Mouse (Mus musculus) intestine, postnatal 0 days (tissue): ENCODE measurements around the gene Aak1. TPM values are rescaled to one million over a fixed set of nuclear protein-coding genes. Genes with fewer than 3 reads are reported as not detected.
A peak's percentile ranks its signal among the peaks of the same experiment; 100 is the strongest.

Experiments used
- ATAC-seq: fragments of 200-750 bp; cut with Nextera tagmentation; 2 replicates; pipeline ENCODE4 v1.8.0; 2017; ENCODE audit warnings: mild to moderate bottlenecking, moderate TSS enrichment, moderate library complexity
- H3K27ac ChIP-seq: fragments of 300-500 bp; sonication (generic); 2 replicates; pipeline ENCODE4 v1.5.1; 2014; ENCODE audit warnings: mild to moderate bottlenecking, low read depth, low read length, moderate library complexity
- H3K27me3 ChIP-seq: fragments of 300-500 bp; sonication (generic); replicated peaks from 2 replicates; pipeline ENCODE4 v1.6.1; 2014; ENCODE audit warnings: low read length, mixed read lengths; ENCODE audit not compliant: control insufficient read depth, insufficient read depth
- H3K36me3 ChIP-seq: fragments of 300-500 bp; sonication (generic); 2 replicates; pipeline ENCODE4 v1.6.1; 2014; ENCODE audit warnings: mild to moderate bottlenecking, moderate library complexity; ENCODE audit not compliant: control insufficient read depth, insufficient read depth
- H3K4me1 ChIP-seq: fragments of 300-500 bp; sonication (generic); replicated peaks from 2 replicates; pipeline ENCODE4 v1.6.1; 2014; ENCODE audit warnings: antibody characterized with exemption, low read length, mixed read lengths; ENCODE audit not compliant: control insufficient read depth, insufficient read depth
- H3K4me2 ChIP-seq: fragments of 300-500 bp; sonication (generic); replicated peaks from 2 replicates; pipeline ENCODE4 v1.6.1; 2014; ENCODE audit warnings: low read depth, mild to moderate bottlenecking, moderate library complexity
- H3K4me3 ChIP-seq: fragments of 300-500 bp; sonication (generic); 2 replicates; pipeline ENCODE4 v1.5.1; 2014; ENCODE audit warnings: low read depth, low read length
- H3K9ac ChIP-seq: fragments of 300-500 bp; sonication (generic); 2 replicates; pipeline ENCODE4 v1.6.1; 2014; ENCODE audit warnings: mild to moderate bottlenecking, low read depth, low read length
- H3K9me3 ChIP-seq: fragments of 300-500 bp; sonication (generic); 2 replicates; pipeline ENCODE4 v1.6.1; 2016; ENCODE audit warnings: mixed run types; ENCODE audit not compliant: control insufficient read depth
- CTCF ChIP-seq: sonication (generic); IDR thresholded peaks from 2 replicates; pipeline ENCODE4 v1.5.1; 2016; ENCODE audit warnings: low read depth, mild to moderate bottlenecking, control low read depth, antibody characterized with exemption, moderate library complexity
- WGBS: fragments of 180-500 bp; shearing (Covaris S2); extraction: QIAGEN DNeasy Blood & Tissue Kit; methylation state at CpG from one replicate; pipeline ENCODE4 v1.1.7; 2014; 5-methylcytosine and 5-hydroxymethylcytosine counted together
- polyA plus RNA-seq: library from polyadenylated mRNA; unstranded; fragments of >200 nt; fragmentation: Nextera tagmentation; extraction: Ambion mirVana; gene quantifications from 2 replicates; pipeline ENCODE4 v1.2.1, GENCODE M21; 2015

Gene Aak1
- polyA plus RNA-seq, 1 experiment from 2014 or later, result 5.7 TPM

DNA sequence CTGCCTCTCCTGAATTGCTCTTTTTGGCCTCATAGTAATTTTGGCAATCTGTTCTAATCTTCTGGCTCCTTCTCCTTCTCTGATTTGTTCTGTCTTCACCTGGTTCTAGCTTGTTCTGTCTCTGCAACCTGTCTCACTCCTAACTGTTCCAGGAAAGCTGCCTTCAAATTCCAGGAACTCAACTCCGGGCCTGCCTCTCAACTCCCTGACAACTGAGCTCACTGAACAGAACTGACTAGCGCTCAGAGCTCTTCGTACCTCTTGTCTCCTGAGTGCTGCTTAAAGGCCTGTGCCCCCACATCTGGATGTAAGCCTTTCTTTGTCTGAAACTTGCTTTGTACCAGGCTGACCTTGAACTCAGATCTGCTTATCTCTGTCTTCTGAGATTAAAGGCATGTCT lies 183.1 kb downstream of the Aak1 start:
- WGBS, result 74% methylated on average over 3 of the region's 3 CpGs
- H3K27me3 ChIP-seq, result no peaks in the 10 kb centered on the region
- peaks cover 6% of the 10 kb centered on the region; the same call in 1 of the 2 replicates for H3K9me3 ChIP-seq
- no peak overlapping the region for H3K4me2 ChIP-seq
- peaks cover 7% of the 10 kb centered on the region; the same call in 1 of the 2 replicates for H3K4me1 ChIP-seq
- H3K9ac ChIP-seq, result no peak overlapping the region
- ATAC-seq, result no peak
- no peak overlapping the region for H3K4me3 ChIP-seq
- no peak for TF ChIP-seq CTCF
- 0 out of 2 replicates have a peak, but pooled peaks cover 7% of the 10 kb centered on the region for H3K36me3 ChIP-seq
- no peak overlapping the region for H3K27ac ChIP-seq

GRCm38 (mm10) chr6:87034395-87034794 lies 185.1 kb downstream of the Aak1 start:
- ATAC-seq, result peak; percentile 76
- H3K9me3 ChIP-seq, result peaks cover 6% of the 10 kb centered on the region; the same call in 1 of the 2 replicates
- no peak overlapping the region for H3K4me3 ChIP-seq
- 29% methylated on average over 3 of the region's 3 CpGs for WGBS
- peaks cover 15% of the 10 kb centered on the region; the same call in 1 of the 2 replicates for H3K4me1 ChIP-seq
- no peak overlapping the region for H3K9ac ChIP-seq
- 0 out of 2 replicates have a peak, but pooled peaks cover 4% of the 10 kb centered on the region for H3K36me3 ChIP-seq
- no peaks in the 10 kb centered on the region for H3K27me3 ChIP-seq
- no peak for TF ChIP-seq CTCF
- H3K4me2 ChIP-seq, result no peak overlapping the region
- H3K27ac ChIP-seq, result peak overlapping the region; percentile 70

GRCm38 (mm10) chr6:87037826-87038620 lies 188.7 kb downstream of the Aak1 start:
- peaks cover 6% of the 10 kb centered on the region; the same call in 1 of the 2 replicates for H3K9me3 ChIP-seq

GRCm38 (mm10) chr6:87039161-87039560 lies 189.8 kb downstream of the Aak1 start:
- Histone ChIP-seq H3K9me3 (peaks cover 6% of the 10 kb centered on the region; the same call in 1 of the 2 replicates), H3K27ac (no peak overlapping the region), H3K36me3 (no peaks in the 10 kb centered on the region; the same call in 1 of the 2 replicates), H3K9ac (no peak overlapping the region), H3K4me1 (0 out of 2 replicates have a peak, but pooled peaks cover 11% of the 10 kb centered on the region), H3K27me3 (no peaks in the 10 kb centered on the region), H3K4me2 (no peak overlapping the region), H3K4me3 (no peak overlapping the region)
- no peak for ATAC-seq
- 0 out of 2 replicates have a peak, but pooled peaks have one; percentile 2 for TF ChIP-seq CTCF
- 74% methylated on average over 8 of the region's 8 CpGs for WGBS

More at GRCm38 (mm10) chr6:87037826-87038620, 188.7 kb downstream of the Aak1 start:
- 68% methylated on average over 10 of the region's 10 CpGs for WGBS
- no peaks in the 10 kb centered on the region; the same call in 1 of the 2 replicates for H3K36me3 ChIP-seq
- TF ChIP-seq CTCF, result no peak
- no peaks in the 10 kb centered on the region for H3K27me3 ChIP-seq
- no peak overlapping the region for H3K4me2 ChIP-seq
- ATAC-seq, result no peak
- H3K9ac ChIP-seq, result no peak overlapping the region
- H3K27ac ChIP-seq, result no peak overlapping the region
- no peak overlapping the region for H3K4me3 ChIP-seq
- 0 out of 2 replicates have a peak, but pooled peaks cover 11% of the 10 kb centered on the region for H3K4me1 ChIP-seq

DNA sequence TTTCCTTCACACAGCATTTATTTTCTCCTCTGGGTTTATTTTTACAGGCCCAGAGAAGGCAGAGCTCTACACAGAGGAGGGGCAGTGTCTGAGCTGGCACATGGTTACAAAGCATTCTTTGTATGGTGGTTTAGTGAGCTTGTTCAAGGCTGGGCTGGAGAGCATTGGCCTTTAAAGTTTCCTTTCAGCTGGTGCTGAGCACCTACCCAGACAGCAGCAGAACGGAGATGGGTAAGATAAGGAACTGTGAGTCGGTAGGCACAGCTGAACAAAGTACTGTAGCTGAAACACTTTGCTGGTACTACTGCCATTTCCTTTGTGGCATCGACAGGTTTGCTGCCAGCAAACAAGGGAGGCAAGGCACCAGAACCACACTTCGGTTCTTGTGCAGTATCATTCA lies 191.7 kb downstream of the Aak1 start:
- 56% methylated on average over 4 of the region's 4 CpGs for WGBS

DNA sequence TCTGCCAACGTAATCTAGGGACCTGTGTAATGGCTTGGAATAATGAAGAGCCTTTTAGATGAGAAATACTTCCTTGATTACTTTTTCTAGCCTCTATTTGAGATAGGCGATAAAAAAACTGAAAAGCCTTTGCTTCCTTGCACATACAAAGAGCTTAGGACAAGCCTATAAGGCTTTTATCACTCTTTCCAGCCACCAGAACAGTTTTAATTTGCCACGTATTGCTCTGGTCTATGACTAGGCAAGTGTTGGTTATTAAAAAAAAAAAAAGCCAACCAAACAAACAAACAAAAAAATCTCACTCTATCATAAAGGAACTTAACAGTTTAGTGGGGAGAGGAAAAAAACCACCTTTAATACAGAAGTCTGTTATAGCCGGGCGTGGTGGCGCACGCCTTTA lies 192.1 kb downstream of the Aak1 start:
- Histone ChIP-seq H3K9me3 (peaks cover 6% of the 10 kb centered on the region; the same call in 1 of the 2 replicates), H3K4me1 (0 out of 2 replicates have a peak, but pooled peaks cover 7% of the 10 kb centered on the region), H3K4me3 (no peak overlapping the region), H3K9ac (no peak overlapping the region), H3K27ac (peak overlapping the region; percentile 99), H3K4me2 (peak overlapping the region; percentile 89), H3K27me3 (no peaks in the 10 kb centered on the region), H3K36me3 (no peaks in the 10 kb centered on the region; the same call in 1 of the 2 replicates)
- no peak for ATAC-seq
- no peak for TF ChIP-seq CTCF
- 80% methylated on average over 7 of the region's 7 CpGs for WGBS

More for the DNA sequence above, 191.7 kb downstream of the Aak1 start:
- ATAC-seq, result no peak
- Histone ChIP-seq H3K9me3 (peaks cover 6% of the 10 kb centered on the region; the same call in 1 of the 2 replicates), H3K9ac (no peak overlapping the region), H3K27me3 (no peaks in the 10 kb centered on the region), H3K27ac (no peak overlapping the region; the same call in 1 of the 2 replicates), H3K4me1 (0 out of 2 replicates have a peak, but pooled peaks cover 7% of the 10 kb centered on the region), H3K4me3 (no peak overlapping the region), H3K36me3 (no peaks in the 10 kb centered on the region; the same call in 1 of the 2 replicates), H3K4me2 (no peak overlapping the region)
- TF ChIP-seq CTCF, result no peak
